Mouse (Mus musculus): ENCODE data around the gene Mdn1. TPM values are rescaled to one million over a fixed set of nuclear protein-coding genes. Genes with fewer than 3 reads are reported as not detected.

Mdn1 gene
- polyA plus RNA-seq (2012; ENCODE audit: insufficient read depth, low replicate concordance) = 0.65 and 2.8 TPM in 2 replicates

DNA sequence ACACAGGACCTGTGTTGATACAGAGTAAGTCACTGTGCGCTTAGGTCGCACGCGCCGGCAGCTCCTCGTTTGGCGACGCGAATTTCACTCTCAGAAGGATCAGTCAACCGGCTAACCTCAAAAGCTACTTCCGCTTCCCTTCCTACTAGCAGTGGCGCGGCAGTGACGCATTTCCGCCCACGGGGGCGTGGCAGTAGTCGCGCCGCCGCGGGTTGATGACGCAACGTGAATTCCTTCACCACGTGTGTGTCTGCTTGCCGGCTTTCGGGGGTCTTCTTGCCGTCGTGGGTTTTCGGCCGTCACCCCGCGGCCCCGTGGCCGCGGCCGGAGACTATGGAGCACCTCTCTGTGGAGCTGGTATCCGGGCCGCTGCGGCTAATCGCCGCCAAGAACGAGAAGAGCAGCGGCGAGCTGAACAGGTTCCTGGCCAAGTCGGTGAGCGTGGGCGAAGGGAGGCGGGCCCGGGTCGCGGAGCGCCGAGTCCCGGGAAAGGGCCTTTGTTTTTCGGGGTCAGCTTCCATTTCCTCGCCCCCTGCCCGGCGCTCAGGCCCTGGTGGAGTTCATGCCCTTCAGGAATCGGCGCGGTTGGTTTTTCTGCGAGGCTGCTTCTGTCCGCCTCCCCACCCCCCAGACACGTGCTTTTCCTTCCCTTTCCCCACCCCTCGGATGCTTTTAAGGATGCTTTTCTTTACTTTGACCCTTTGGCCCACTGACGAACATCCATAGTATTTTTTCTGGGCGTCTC, at the start of gene Mdn1:
Mdn1 (plus strand) TSS at position 202 of the 745 bp plus-strand sequence.
- Histone ChIP-seq H3K4me1 (peaks cover 30% of the 10 kb centered on the region), H3K27me3 (replicated peaks) (no peaks in the 10 kb centered on the region), H3K4me3 (replicated peaks) (peak within 1 kb of the TSS; percentile 90), H3K36me3 (replicated peaks; ENCODE audit: low read length) (peaks cover 23% of the 10 kb centered on the region), H3K9me3 (no peaks in the 10 kb centered on the region)
- TF ChIP-seq GATA1 (IDR thresholded peaks at IDR 0.05; ENCODE audit: borderline replicate concordance, low read length) = no peak
- TF ChIP-seq FLI1 (IDR thresholded peaks at IDR 0.05; ENCODE audit: low read length) = peak; percentile 58; the same call in 1 of the 2 replicates

DNA sequence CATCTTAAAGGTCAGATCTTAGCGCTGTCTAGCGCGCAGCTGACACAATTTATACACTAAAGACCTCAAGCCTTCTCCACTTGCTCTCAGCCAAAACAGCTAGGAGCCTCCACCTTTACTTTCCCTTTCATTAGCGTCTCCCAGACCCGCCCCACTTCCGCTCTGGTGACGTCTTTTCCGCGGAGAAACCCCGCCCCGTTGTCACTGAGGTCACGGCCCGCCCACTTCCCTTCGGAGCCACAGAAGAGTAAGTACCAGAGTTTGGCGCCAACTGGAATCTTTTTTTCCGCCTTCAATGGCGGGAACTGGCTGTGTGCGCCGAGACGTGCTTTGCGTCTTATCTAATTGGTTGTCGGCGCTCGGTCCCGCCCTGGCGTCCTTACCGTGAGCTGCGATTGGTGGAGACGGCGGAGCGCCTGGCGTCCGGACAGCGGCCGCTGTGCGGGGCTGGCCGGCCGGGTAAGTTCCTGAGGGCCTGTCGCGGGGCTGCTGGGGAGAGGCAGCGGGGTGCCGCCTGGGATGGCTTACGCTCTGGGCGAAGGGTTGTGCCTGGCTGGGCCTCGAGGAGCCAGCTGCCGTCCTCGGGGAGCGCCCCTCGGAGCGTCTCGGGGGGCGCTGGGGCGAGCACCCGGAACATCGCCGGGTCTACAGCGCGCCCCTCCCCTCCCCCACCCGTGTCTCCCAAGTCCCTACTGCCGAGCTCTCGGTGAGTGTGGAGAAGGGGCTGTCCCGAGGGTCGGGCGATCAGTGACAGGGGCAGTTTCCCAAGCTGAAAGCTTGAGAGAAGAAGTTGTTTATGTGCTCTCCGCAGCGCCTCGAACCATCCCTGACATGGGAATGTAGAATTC, 41.7 kb upstream of the Mdn1 start, which contains the start of gene Casp8ap2:
Casp8ap2 (plus strand) TSS at position 418 of the 848 bp plus-strand sequence.
- TF ChIP-seq GATA1 (IDR thresholded peaks at IDR 0.05; ENCODE audit: borderline replicate concordance, low read length) (no peak), FLI1 (IDR thresholded peaks at IDR 0.05; ENCODE audit: low read length) (peak; percentile 91)
- Histone ChIP-seq H3K27me3 (replicated peaks) (no peaks in the 10 kb centered on the region), H3K36me3 (replicated peaks; ENCODE audit: low read length) (peaks cover 15% of the 10 kb centered on the region), H3K9me3 (no peaks in the 10 kb centered on the region), H3K4me1 (peaks cover 33% of the 10 kb centered on the region), H3K4me3 (replicated peaks) (peak within 1 kb of the TSS; percentile 97)

DNA sequence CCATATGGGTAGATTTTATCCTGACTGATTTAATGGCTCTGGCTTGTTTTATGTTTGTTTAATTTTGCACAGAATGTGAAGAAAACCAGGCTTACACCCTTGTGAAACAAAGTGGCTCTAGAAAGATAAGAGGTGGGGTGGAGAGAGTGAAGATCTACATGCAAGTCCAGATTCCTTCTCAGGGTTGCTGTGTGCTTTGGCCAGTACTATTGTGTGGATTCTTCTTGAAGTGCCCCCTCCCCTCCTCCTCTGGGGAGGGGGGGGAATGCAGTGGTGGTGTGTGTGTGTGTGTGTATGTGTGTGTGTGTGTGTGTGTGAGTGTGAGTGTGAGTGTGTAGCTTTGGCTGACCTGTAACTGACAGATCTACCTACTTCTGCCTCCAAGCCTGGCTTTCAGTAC, 35.3 kb upstream of the Mdn1 start:
- no peak overlapping the region for H3K4me3 ChIP-seq (replicated peaks)
- no peaks in the 10 kb centered on the region for H3K27me3 ChIP-seq (replicated peaks)
- TF ChIP-seq GATA1 (IDR thresholded peaks at IDR 0.05; ENCODE audit: borderline replicate concordance, low read length) (no peak), FLI1 (IDR thresholded peaks at IDR 0.05; ENCODE audit: low read length) (no peak)
- H3K4me1 ChIP-seq = peaks cover 41% of the 10 kb centered on the region
- peaks cover 49% of the 10 kb centered on the region for H3K36me3 ChIP-seq (replicated peaks; ENCODE audit: low read length)
- no peaks in the 10 kb centered on the region for H3K9me3 ChIP-seq

DNA sequence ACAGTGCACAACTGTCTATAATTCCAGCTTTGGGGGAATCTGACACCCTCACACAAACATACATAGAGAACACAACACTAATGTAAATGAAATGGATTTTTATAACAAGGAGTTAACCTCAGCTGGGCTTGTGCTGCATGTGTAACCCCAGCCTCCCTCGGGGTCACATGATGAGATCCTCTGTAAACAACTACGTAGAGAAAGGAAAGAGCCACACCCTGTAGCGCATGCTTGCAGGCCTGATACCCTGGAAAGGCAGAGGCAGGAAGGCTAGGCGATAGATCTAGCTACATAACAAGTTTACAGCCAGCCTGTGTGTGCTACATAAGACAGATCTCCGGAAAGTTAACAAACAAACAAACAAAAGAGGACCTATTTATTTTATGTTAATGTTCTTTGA, 5.2 kb upstream of the Mdn1 start:
- TF ChIP-seq FLI1 (IDR thresholded peaks at IDR 0.05; ENCODE audit: low read length) = no peak
- TF ChIP-seq GATA1 (IDR thresholded peaks at IDR 0.05; ENCODE audit: borderline replicate concordance, low read length) = no peak
- Histone ChIP-seq H3K4me3 (replicated peaks) (no peak overlapping the region), H3K27me3 (replicated peaks) (no peaks in the 10 kb centered on the region), H3K9me3 (no peaks in the 10 kb centered on the region), H3K36me3 (replicated peaks; ENCODE audit: low read length) (peaks cover 68% of the 10 kb centered on the region), H3K4me1 (peaks cover 8% of the 10 kb centered on the region; the same call in 1 of the 2 replicates)

DNA sequence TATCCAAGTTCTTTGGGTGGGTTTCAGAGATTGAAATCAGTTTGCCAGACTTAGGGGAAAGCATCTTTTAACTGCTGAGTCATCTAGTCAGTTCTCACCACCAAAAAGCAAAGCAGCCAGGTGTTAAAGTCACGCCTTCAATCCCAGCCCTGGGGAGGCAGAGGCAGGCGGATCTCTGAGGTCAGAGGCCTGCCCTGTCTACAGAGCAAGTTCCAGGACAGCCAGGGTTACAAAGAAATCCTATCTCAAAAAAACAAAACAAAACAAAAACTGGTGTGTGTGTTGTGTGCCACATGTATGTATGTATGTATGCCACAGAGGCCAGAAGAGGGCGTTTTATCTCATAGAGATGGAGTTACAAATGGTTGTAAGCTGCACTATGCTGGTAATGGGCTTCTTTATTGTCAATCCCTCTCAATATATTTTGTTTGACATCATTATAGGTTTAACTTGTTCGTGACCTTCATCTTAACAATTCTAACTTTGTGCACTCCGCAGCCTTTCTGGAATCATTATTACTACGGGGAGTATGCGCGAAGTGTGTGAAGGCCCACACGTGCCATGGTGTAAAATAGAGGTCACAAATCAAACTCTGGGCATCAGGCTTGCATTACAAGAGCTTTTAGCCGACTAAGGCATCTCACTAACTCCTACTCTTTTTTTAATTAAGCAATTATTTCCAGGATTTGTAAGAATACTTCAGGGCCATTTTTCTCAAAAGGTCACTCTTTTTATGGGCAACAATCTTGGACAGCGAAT, 594 bp upstream of the Mdn1 start:
- Histone ChIP-seq H3K36me3 (replicated peaks; ENCODE audit: low read length) (peaks cover 31% of the 10 kb centered on the region), H3K27me3 (replicated peaks) (no peaks in the 10 kb centered on the region), H3K9me3 (no peaks in the 10 kb centered on the region), H3K4me3 (replicated peaks) (peak overlapping the region; percentile 90), H3K4me1 (peaks cover 30% of the 10 kb centered on the region)
- TF ChIP-seq GATA1 (IDR thresholded peaks at IDR 0.05; ENCODE audit: borderline replicate concordance, low read length) = no peak
- no peak for TF ChIP-seq FLI1 (IDR thresholded peaks at IDR 0.05; ENCODE audit: low read length)

DNA sequence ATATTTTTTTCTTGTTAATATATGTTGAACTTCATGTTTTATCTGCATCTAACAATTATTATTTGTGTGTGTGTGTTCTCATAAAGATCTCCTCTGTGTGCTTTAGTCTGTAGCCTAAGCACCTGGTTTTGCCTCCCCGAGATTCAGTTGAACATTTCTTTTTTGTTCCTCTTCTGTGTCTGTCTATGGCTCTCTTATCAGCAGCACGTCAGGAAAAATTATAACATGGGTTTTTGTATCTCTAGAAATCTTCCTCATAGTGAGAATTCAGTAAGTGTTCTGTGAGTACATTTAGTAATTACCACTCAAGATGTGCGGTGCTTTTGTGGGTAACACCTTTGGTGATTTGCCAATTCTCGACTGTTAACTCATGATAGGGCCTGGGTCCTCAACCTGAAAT, 8.9 kb downstream of the Mdn1 start:
- Histone ChIP-seq H3K4me3 (replicated peaks) (no peak overlapping the region), H3K4me1 (no peaks in the 10 kb centered on the region), H3K9me3 (no peaks in the 10 kb centered on the region), H3K27me3 (replicated peaks) (no peaks in the 10 kb centered on the region), H3K36me3 (replicated peaks; ENCODE audit: low read length) (peaks cover 69% of the 10 kb centered on the region)
- no peak for TF ChIP-seq GATA1 (IDR thresholded peaks at IDR 0.05; ENCODE audit: borderline replicate concordance, low read length)
- no peak for TF ChIP-seq FLI1 (IDR thresholded peaks at IDR 0.05; ENCODE audit: low read length)

DNA sequence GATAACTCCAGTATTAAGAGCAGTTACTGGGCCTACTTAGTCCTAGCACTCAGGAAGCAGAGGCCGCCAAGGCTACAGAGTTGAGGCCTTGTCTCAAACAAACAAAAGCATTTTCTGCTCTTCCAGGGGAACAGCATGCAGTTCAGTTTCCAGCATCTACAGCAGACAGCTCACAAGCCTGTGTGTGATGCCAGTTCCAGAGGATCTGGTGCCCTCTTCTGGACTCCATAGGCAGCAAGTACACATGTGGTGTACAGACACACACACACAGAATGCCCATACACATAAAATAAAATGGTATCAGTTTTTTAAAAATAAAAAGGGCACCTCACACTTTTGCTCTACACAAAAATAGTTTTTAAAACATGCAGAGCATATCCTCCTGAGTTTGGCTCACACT, 11.4 kb downstream of the Mdn1 start:
- Histone ChIP-seq H3K4me1 (no peaks in the 10 kb centered on the region), H3K36me3 (replicated peaks; ENCODE audit: low read length) (peaks cover 81% of the 10 kb centered on the region), H3K9me3 (no peaks in the 10 kb centered on the region), H3K4me3 (replicated peaks) (no peak overlapping the region), H3K27me3 (replicated peaks) (no peaks in the 10 kb centered on the region)
- TF ChIP-seq FLI1 (IDR thresholded peaks at IDR 0.05; ENCODE audit: low read length) = no peak
- TF ChIP-seq GATA1 (IDR thresholded peaks at IDR 0.05; ENCODE audit: borderline replicate concordance, low read length) = no peak

DNA sequence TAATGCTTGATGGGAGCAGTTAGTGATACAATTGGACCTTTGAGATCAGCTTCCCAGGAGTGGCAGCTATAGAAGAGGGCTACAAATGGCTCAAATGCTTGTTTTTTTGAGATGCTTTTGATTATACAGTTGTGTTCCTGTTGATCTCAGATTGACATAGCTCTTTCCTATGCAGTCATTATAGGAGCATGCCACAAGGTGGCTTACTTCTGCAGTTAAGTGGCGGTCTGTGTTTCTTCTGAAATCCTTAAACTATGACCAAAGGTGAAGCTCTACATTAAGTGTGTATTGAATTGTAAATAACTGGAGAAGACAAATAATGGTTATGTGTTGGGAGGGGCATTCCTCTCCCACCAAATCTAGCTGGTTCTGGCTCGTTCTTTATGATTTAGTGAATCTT, 12.9 kb downstream of the Mdn1 start:
- Histone ChIP-seq H3K36me3 (replicated peaks; ENCODE audit: low read length) (peaks cover 84% of the 10 kb centered on the region), H3K4me3 (replicated peaks) (no peak overlapping the region), H3K4me1 (no peaks in the 10 kb centered on the region), H3K9me3 (no peaks in the 10 kb centered on the region), H3K27me3 (replicated peaks) (no peaks in the 10 kb centered on the region)
- TF ChIP-seq FLI1 (IDR thresholded peaks at IDR 0.05; ENCODE audit: low read length) (no peak), GATA1 (IDR thresholded peaks at IDR 0.05; ENCODE audit: borderline replicate concordance, low read length) (no peak)

DNA sequence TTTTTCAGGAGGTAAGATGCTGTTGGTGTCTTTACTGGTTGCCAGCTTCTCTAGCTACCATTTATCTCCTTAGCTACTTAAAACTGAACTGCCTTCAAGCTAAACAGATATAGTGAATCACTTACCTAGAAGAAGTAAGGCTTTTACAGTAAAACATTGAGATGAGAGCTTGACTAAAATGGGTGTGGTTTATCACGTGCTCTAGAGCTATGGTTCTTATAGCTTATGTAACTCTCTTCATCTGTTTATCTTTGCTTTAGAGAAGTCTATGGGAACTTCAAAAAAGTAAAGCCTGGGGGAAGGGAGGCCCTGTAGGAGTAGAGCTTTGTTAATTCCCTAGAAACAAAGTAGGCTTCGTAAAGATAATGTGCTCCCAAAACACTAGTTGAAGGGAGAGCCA, 17.1 kb downstream of the Mdn1 start:
- Histone ChIP-seq H3K9me3 (no peaks in the 10 kb centered on the region), H3K27me3 (replicated peaks) (no peaks in the 10 kb centered on the region), H3K36me3 (replicated peaks; ENCODE audit: low read length) (peaks cover 88% of the 10 kb centered on the region), H3K4me1 (no peaks in the 10 kb centered on the region), H3K4me3 (replicated peaks) (no peak overlapping the region)
- no peak for TF ChIP-seq FLI1 (IDR thresholded peaks at IDR 0.05; ENCODE audit: low read length)
- TF ChIP-seq GATA1 (IDR thresholded peaks at IDR 0.05; ENCODE audit: borderline replicate concordance, low read length) = no peak
